Mouse (Mus musculus) MEL (cell line): ENCODE results near the gene Slc29a3. TPM values are rescaled to one million over a fixed set of nuclear protein-coding genes. Genes with fewer than 3 reads are reported as not detected.

Experiments
- DNase-seq: peaks from one replicate; pipeline ENCODE4 v3.0.0; 2011; ENCODE audit warnings: low read depth, low spot score
- H3K27ac ChIP-seq: 2 replicates; pipeline ENCODE4 v1.5.1; 2012; ENCODE audit warnings: low read depth, mild to moderate bottlenecking, control low read depth, low read length, moderate library complexity; ENCODE audit not compliant: control insufficient read depth
- H3K27me3 ChIP-seq, 2 experiments: fragments of 150-350 bp in 1 of 2; sonication (generic) in 1 of 2; 2 replicates each; pipeline ENCODE4 v1.6.1; 2012; ENCODE audit warnings: low read length in 2 of 2, mild to moderate bottlenecking in 2 of 2, improper control_type of control experiment in 1 of 2, moderate library complexity in 1 of 2; ENCODE audit not compliant: insufficient read depth in 2 of 2, control insufficient read depth in 1 of 2
- H3K36me3 ChIP-seq, 2 experiments: 2 replicates each; pipeline ENCODE4 v1.6.1; 2012 to 2014; ENCODE audit warnings: low read length in 2 of 2, improper control_type of control experiment in 1 of 2, inconsistent platforms in 1 of 2, mild to moderate bottlenecking in 1 of 2; ENCODE audit not compliant: insufficient read depth in 2 of 2, control insufficient read depth in 1 of 2
- H3K4me1 ChIP-seq, 2 experiments: fragments of 150-350 bp in 1 of 2; sonication (generic) in 1 of 2; 2 replicates each; pipeline ENCODE4 v1.6.1; 2012; ENCODE audit warnings: low read length in 2 of 2, improper control_type of control experiment in 1 of 2, mild to moderate bottlenecking in 1 of 2; ENCODE audit not compliant: insufficient read depth in 2 of 2, control insufficient read depth in 1 of 2
- H3K4me3 ChIP-seq, 2 experiments: fragments of 150-350 bp in 1 of 2; sonication (generic) in 1 of 2; 2 replicates each; pipeline ENCODE4 v1.5.1; 2012; ENCODE audit warnings: low read depth in 2 of 2, low read length in 2 of 2, mild to moderate bottlenecking in 2 of 2, moderate library complexity in 2 of 2, control low read depth in 1 of 2, improper control_type of control experiment in 1 of 2; ENCODE audit not compliant: control insufficient read depth in 1 of 2, insufficient read depth in 1 of 2
- H3K79me2 ChIP-seq: 2 replicates; pipeline ENCODE4 v1.6.1; 2012; ENCODE audit warnings: mild to moderate bottlenecking, low read length, moderate library complexity; ENCODE audit not compliant: control insufficient read depth, poor library complexity, insufficient read depth
- H3K9ac ChIP-seq: 2 replicates; pipeline ENCODE4 v1.6.1; 2012; ENCODE audit warnings: low read depth, mild to moderate bottlenecking, control low read depth, low read length, moderate library complexity; ENCODE audit not compliant: control insufficient read depth, poor library complexity, severe bottlenecking
- H3K9me3 ChIP-seq: fragments of 150-350 bp; sonication (generic); replicated peaks from 2 replicates; pipeline ENCODE4 v1.6.1; 2012; ENCODE audit warnings: mild to moderate bottlenecking, low read length, improper control_type of control experiment, moderate library complexity; ENCODE audit not compliant: insufficient read depth
- CHD1 ChIP-seq: IDR thresholded peaks from 2 replicates; pipeline ENCODE4 v1.6.1; 2012; ENCODE audit warnings: low read depth, mild to moderate bottlenecking, inconsistent platforms, low read length, improper control_type of control experiment
- E2F4 ChIP-seq: IDR thresholded peaks from 2 replicates; pipeline ENCODE4 v1.6.1; 2011; ENCODE audit warnings: low read depth, low read length, improper control_type of control experiment, borderline replicate concordance
- ELF1 ChIP-seq: IDR thresholded peaks from 2 replicates; pipeline ENCODE4 v1.6.1; 2014; ENCODE audit warnings: low read depth, mild to moderate bottlenecking, inconsistent platforms, low read length, improper control_type of control experiment, moderate library complexity
- JUND ChIP-seq: IDR thresholded peaks from 2 replicates; pipeline ENCODE4 v1.6.1; 2011; ENCODE audit warnings: low read depth, mild to moderate bottlenecking, improper control_type of control experiment, low read length
- MAFK ChIP-seq: IDR thresholded peaks from 2 replicates; pipeline ENCODE4 v1.6.1; 2011; ENCODE audit warnings: low read depth, mild to moderate bottlenecking, low read length, improper control_type of control experiment, borderline replicate concordance
- MAX ChIP-seq: IDR thresholded peaks from 2 replicates; pipeline ENCODE4 v1.6.1; 2011; ENCODE audit warnings: low read length, improper control_type of control experiment
- MYB ChIP-seq: IDR thresholded peaks from 2 replicates; pipeline ENCODE4 v1.6.1; 2011; ENCODE audit warnings: mild to moderate bottlenecking, low read depth, low read length, improper control_type of control experiment
- MYC ChIP-seq: IDR thresholded peaks from 2 replicates; pipeline ENCODE4 v1.6.1; 2011; ENCODE audit warnings: low read depth, mild to moderate bottlenecking, low read length, improper control_type of control experiment, moderate library complexity
- RAD21 ChIP-seq: IDR thresholded peaks from 2 replicates; pipeline ENCODE4 v1.6.1; 2011; ENCODE audit warnings: mild to moderate bottlenecking, low read depth, low read length, improper control_type of control experiment
- SIN3A ChIP-seq: IDR thresholded peaks from 2 replicates; pipeline ENCODE4 v1.6.1; 2012; ENCODE audit warnings: low read length, improper control_type of control experiment, inconsistent platforms
- TBP ChIP-seq: IDR thresholded peaks from 2 replicates; pipeline ENCODE4 v1.8.0; 2011; ENCODE audit warnings: low read depth, low read length, improper control_type of control experiment
- TCF12 ChIP-seq: IDR thresholded peaks from 2 replicates; pipeline ENCODE4 v1.6.1; 2014; ENCODE audit warnings: low read depth, mild to moderate bottlenecking, inconsistent platforms, low read length, improper control_type of control experiment, moderate library complexity
- USF2 ChIP-seq, 2 experiments: IDR thresholded peaks; 2 replicates each; pipeline ENCODE4 v1.6.1; 2011 to 2012; ENCODE audit warnings: improper control_type of control experiment in 2 of 2, low read length in 2 of 2, borderline replicate concordance in 1 of 2, inconsistent platforms in 1 of 2, low read depth in 1 of 2, mild to moderate bottlenecking in 1 of 2; ENCODE audit not compliant: insufficient read depth in 1 of 2
- ZC3H11A ChIP-seq: IDR thresholded peaks from 2 replicates; pipeline ENCODE4 v1.6.1; 2012; ENCODE audit warnings: low read depth, mild to moderate bottlenecking, inconsistent platforms, low read length, improper control_type of control experiment
- ZKSCAN1 ChIP-seq: IDR thresholded peaks from 2 replicates; pipeline ENCODE4 v1.6.1; 2012; ENCODE audit warnings: low read depth, mild to moderate bottlenecking, inconsistent platforms, low read length, improper control_type of control experiment, moderate library complexity
- ZNF384 ChIP-seq: IDR thresholded peaks from 2 replicates; pipeline ENCODE4 v1.6.1; 2012; ENCODE audit warnings: low read depth, mild to moderate bottlenecking, inconsistent platforms, low read length, improper control_type of control experiment
- polyA plus RNA-seq, 2 experiments: library from polyadenylated mRNA; stranded (reverse) in 1 of 2; unstranded in 1 of 2; fragments of >175 nt in 1 of 2; fragments of >200 nt in 1 of 2; gene quantifications; 2 replicates each; pipeline versions ENCODE4 v1.2.1 to v1.2.4; 2012; ENCODE audit warnings: low replicate concordance in 2 of 2, low read depth in 1 of 2; ENCODE audit not compliant: insufficient read length in 2 of 2, insufficient read depth in 1 of 2, missing spikeins in 1 of 2
- total RNA-seq: library from RNA; depleted of rRNA; stranded (reverse); fragments of 300-350 nt; gene quantifications from 2 replicates; pipeline ENCODE4 v1.2.3, GENCODE M21; 2012

Gene Slc29a3
- total and polyA plus RNA-seq, 3 experiments = 2.4 to 46.0 (median 7.7) TPM

GRCm38 (mm10) chr10:60796474-60796873 lies 43.9 kb upstream of the Slc29a3 start:
- no peak for TF ChIP-seq MAFK
- no peak for TF ChIP-seq E2F4
- TF ChIP-seq ZKSCAN1 = no peak
- TF ChIP-seq, all 39 proteins: peak for 0
- Histone ChIP-seq H3K27ac (no peak overlapping the region), H3K4me3 (no peak overlapping the region), H3K9me3 (no peaks in the 10 kb centered on the region), H3K9ac (no peak overlapping the region), H3K4me1 (no peaks in the 10 kb centered on the region), H3K79me2 (no peaks in the 10 kb centered on the region), H3K36me3 (no peaks in the 10 kb centered on the region), H3K27me3 (no peaks in the 10 kb centered on the region)
- DNase-seq = no peak

GRCm38 (mm10) chr10:60796028-60796427 lies 43.4 kb upstream of the Slc29a3 start:
- Histone ChIP-seq H3K27me3 (no peaks in the 10 kb centered on the region), H3K27ac (no peak overlapping the region), H3K4me1 (no peaks in the 10 kb centered on the region), H3K36me3 (no peaks in the 10 kb centered on the region), H3K9me3 (no peaks in the 10 kb centered on the region), H3K79me2 (no peaks in the 10 kb centered on the region), H3K4me3 (no peak overlapping the region), H3K9ac (no peak overlapping the region)
- DNase-seq = no peak
- no peak for TF ChIP-seq USF2 (IDR thresholded peaks at IDR 0.05; ENCODE audit: borderline replicate concordance in 1 of 2, insufficient read depth in 1 of 2, low read depth in 1 of 2, low read length in 2 of 2)
- TF ChIP-seq ELF1 = no peak
- TF ChIP-seq TBP = no peak
- TF ChIP-seq SIN3A = no peak
- TF ChIP-seq JUND = no peak
- TF ChIP-seq ZKSCAN1 = no peak
- TF ChIP-seq ZC3H11A = no peak
- TF ChIP-seq MYC = no peak
- TF ChIP-seq MAX = no peak
- TF ChIP-seq TCF12 = no peak

- H3K9me3 ChIP-seq = no peaks in the 10 kb centered on the region
- no peak overlapping the region for H3K27ac ChIP-seq
- H3K9ac ChIP-seq = no peak overlapping the region
- TF ChIP-seq CHD1 (no peak), MYB (no peak), RAD21 (no peak), ZNF384 (no peak), SIN3A (no peak)
- TF ChIP-seq, all 39 proteins: peak for 0
- Histone ChIP-seq H3K4me3 (no peak overlapping the region), H3K27me3 (no peaks in the 10 kb centered on the region), H3K4me1 (no peaks in the 10 kb centered on the region), H3K79me2 (no peaks in the 10 kb centered on the region), H3K36me3 (no peaks in the 10 kb centered on the region)
- no peak for DNase-seq
Measured at GRCm38 (mm10) chr10:60794792-60795191, 42.2 kb upstream of the Slc29a3 start.
